Mouse (Mus musculus) CD4-positive, CD25-positive, alpha-beta regulatory T cell, adult 4 months (primary cell): Measurements from ENCODE around the gene Ndufb6. TPM values are rescaled to one million over a fixed set of nuclear protein-coding genes. Genes with fewer than 3 reads are reported as not detected.

Experiments
- ATAC-seq: one replicate; pipeline ENCODE4 v1.8.0; 2017
- polyA plus RNA-seq, 2 experiments: library from polyadenylated mRNA; unstranded; fragments of 100-300 nt; shearing (Covaris generic); gene quantifications; one replicate each; pipeline ENCODE4 v1.2.1; 2017

Gene Ndufb6
- polyA plus RNA-seq, 2 experiments from 2014 or later, result 112 to 124 TPM

GRCm38 (mm10) chr4:40253766-40254165 lies 25.5 kb downstream of the Ndufb6 start:
- no peak for ATAC-seq

DNA sequence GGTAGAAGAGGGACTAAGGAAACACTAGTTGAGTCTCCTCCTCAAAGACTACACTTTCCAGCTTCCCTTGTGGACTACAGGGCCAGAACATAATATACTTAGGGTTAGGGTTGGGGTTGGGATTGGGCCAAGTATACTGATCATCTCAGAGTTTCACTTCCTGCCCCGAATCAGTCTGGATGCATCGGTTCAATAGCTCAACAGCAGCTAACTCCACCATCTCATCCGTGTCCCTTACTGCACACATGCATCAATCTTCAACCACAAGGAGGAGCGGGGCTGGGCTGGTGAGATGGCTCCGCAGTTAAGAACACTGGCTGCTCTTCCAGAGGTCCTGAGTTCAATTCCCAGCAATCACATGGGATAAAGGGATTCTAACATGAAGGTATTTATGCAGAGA lies 28.2 kb downstream of the Ndufb6 start:
- no peak for ATAC-seq

DNA sequence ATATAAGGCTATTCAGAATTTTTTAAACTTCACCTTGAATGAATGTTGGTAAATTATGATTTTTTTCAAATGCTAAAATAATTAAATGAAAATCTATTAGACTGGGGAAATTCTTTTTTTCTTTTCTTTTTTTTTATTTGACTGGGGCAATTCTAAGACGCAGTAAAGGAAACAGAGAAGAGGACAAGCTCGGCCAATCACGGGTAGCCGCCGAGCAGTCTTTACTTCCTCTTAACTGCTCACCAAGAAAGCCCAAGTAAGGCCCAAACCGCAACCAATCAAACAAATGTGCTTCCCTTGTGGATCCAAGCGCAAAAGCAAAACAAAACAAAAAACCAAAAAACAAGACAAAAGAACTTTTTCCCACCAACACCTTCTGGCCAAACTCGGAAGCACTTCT lies 35.2 kb downstream of the Ndufb6 start:
- no peak for ATAC-seq

DNA sequence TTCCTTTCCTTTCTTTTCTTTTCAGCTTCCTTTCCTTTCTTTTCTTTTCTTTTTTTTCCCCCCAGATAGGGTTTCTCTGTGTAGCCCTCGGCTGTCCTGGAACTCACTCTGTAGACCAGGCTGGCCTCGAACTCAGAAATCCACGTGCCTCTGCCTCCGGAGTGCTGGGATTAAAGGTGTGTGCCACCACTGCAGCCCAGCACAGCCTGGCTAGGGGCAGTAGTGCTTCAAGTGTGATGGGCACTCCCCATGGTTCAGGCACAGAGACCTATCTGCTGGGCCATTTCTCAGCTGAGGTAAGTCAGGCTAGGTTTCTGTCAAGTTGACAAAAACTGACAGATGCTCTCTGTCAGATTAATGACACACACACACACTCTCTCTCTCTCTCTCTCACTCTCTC lies 36.2 kb downstream of the Ndufb6 start:
- no peak for ATAC-seq

GRCm38 (mm10) chr4:40241928-40242327 lies 37.3 kb downstream of the Ndufb6 start:
- no peak for ATAC-seq

DNA sequence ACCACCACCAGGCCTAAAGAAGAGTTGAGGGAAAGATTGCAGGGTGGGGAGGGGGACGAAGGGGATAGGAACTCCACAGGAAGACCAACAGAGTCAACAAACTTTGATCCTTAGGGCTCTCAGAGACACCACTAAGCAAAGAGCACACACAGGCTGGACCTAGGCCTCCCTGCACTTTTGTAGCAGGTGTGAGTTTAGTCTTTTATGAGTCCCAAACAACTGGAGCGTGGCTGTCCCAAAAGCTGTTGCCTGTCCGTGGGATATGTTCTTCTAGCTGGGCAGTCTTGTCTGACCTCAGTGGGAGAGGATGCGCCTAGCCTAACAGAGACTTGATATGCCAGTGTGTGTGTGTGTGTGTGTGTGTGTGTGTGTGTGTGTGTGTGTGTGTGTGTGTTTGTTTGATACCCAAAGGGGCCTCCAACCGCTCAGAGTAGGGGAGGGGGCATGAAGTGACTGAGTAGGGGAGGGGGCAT lies 38.9 kb downstream of the Ndufb6 start:
- ATAC-seq, result no peak

DNA sequence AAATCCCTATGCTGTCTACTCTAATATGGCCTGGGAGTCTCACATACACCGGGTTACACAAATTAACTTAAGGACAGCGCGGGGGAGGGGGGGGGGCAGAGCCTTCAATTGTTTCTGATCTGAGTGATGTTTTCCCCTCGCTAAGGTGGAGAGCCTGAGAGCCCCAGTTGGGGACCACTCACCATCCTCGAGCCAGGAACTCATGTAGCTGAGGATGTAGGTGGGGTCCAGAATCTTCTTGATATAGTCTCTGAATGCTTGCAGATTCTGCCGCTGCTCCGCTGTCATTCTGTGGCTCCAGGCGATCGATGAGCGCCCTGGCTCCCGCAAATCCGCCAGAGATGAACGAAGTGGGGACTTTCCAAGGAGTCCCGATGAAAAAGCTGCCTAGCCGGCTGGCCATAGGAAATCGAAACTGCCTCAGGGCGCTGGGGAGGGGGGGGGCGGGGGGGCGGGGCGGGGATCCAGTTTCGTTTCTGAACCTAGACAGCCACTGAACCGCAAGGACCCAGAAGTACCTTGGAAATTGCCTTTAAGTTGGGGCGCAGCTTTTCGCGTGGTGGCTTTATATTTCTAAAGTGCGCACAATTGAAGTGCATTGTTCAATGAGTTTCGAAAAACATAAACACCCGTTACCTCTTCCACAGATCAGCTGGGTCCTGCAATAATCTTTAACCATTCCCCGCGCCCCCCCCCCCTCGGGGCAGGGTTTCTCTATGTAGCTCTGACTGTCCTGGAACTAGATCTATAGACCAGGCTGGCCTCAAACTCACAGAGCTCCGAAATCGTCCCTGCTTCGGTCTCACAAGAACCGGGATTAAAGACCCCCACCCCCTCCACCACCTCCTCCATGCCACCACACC lies 39.6 kb downstream of the Ndufb6 start, which contains the start of gene Ddx58:
Gene Ddx58 (minus strand): TSS at position 420 of the 863 bp plus-strand sequence.
- peak; percentile 64 for ATAC-seq

- ATAC-seq, result peak; percentile 82
Observed at GRCm38 (mm10) chr4:40238483-40239408, 40.5 kb downstream of the Ndufb6 start.

- ATAC-seq, result no peak
Observed at GRCm38 (mm10) chr4:40236829-40237228, 42.4 kb downstream of the Ndufb6 start.

DNA sequence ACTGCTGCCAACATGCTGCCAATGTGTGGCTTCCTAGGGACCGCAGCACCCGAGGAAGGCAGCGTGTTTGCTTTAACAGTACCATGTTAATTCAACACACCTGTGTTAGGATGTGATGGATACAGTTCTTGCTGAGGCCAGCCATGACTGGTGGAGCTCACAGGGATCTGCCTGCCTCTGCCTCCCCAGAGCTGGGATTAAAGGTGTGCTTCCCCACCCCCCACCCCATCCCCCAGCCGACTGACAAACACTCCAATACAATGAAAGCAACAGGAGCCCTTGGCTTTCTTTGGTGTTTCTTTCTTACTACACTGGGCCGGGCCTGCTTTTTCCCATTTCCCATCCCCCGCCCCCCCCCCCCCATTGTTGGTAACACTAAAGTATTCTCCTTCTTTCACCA lies 45.0 kb downstream of the Ndufb6 start:
- ATAC-seq, result no peak

DNA sequence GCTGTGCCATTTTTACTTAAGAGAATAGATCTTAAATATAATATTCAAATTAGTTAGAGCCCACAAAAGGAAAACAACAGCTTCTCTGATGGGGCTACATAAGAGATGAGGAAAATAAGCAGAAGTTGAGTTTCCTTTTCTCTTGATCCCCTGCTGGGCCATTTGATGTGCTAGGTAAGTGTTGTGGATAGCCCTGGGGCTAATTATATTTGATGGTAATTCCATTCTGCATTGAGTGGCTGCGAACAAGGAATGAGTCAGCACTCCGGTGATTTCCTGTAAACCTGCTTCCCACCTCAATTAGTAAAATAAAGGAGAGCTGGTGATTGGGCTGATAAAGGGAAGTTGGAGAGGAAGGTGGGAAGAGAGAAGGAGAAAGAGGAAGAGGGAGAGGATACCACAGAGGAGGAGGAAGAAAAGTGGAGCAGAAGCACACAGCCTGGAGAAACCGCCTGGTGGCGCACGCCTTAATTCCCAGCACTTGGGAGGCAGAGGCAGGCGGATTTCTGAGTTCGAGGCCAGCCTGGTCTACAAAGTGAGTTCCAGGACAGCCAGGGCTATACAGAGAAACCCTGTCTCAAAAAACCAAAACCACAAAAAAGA lies 46.1 kb downstream of the Ndufb6 start:
- ATAC-seq, result no peak

- no peak for ATAC-seq
Observed at GRCm38 (mm10) chr4:40229723-40230122, 49.5 kb downstream of the Ndufb6 start.

DNA sequence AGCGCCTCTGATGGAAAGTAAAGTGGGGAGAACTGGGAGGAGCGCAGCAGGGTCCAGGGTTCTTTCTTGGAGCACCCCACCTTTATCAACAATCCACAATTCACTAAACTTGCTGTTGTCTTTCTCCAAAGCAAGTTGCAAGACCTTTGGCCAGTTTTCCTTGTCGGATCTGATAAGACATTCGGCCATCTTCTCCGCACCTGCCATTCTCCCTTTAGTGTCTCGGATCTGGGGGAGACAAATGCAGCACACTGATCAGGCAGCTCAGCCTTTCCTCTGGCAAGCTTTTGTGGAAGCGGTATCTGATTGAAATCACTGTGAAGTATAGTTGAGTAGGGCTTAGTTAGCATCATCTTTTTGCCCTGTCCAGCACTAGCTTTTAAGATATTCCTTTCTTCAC lies 51.3 kb downstream of the Ndufb6 start:
- no peak for ATAC-seq

- no peak for ATAC-seq
Observed at GRCm38 (mm10) chr4:40227131-40227530, 52.1 kb downstream of the Ndufb6 start.

DNA sequence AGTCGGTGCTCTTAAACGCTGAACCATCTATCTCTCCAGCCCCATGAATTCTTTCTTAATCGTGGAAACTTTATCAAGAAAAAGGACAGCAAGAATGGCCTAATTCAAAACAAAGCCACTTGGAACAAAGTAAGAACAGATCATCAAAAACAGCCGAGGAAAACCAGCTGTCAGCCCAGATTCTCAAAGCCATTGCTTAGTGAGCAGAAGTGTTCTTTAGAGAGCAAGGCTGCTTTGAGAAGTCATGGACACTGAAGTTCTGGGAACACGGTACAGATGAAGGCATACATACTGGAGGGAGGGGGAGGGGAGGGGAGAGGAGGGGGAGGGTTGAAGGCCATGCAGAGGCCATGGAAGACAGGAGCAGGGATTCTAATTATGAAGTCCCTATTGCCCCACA lies 53.1 kb downstream of the Ndufb6 start:
- ATAC-seq, result no peak

DNA sequence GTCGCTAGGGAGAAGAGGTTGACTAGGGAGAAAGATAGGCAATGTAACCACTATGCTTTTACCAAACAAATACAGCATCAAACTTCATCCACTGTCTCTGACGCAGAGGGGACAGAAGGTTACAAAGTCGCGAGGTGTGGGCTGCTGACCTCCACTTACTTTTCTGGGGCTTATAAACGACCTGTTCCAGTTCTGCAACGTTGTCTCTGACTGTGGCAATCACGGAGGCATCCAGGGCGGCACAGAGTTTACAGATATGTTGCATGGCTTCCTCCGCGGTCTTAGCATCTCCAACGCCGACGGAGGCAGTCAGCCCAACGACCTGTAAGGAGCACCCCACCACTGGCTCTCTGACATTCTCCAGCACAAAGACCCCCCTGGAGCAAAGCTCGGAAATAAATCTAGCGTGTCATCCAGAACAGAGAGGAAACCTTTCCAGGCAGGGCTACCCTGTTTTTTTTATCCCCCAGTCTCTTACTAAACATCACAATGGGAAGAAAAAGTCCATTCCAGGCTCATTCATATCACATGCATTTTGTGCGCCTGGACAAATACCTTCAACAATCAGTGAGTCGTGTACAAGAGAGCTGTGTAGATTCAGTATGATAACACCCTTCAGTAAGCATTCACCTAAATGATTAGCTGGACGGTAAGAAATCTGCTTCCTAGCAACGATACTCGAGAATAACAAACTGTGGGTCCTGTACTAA lies 57.2 kb downstream of the Ndufb6 start:
- ATAC-seq, result no peak

DNA sequence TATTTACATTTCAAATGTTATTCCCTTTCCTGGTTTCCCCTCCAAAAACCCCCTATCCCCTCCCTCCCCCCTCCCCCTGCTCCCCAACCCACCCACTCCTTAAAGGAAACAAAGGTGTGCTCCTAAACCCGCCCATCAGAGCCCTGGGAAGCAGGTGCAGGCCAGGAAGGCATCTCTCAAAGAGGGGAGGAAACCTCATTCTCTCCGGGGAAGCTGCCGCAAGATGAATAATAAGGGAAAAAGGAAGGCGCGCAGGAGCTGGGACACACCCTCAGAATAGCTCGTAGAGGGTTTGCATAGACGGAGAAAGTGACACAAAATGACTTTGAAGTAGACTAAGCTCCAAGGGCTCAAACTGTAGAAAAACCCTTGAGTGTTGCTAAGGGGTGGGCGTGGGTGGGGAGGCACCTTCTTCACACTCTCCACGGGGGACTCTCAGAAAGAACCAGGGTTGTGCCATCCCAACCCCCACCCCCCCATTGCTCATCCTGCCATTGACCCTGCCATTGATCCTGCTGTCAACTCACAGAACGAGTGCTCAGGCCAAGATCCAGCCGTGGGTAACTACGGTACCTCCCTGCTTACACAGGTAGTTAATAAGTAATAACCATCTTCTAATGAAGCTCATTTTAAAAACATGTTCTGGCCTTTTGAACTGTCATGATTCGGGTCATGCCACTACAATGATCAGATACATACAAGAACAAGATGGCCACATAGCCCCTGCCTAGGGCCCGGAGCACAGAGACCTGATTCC lies 58.0 kb downstream of the Ndufb6 start:
- no peak for ATAC-seq
